Mouse (Mus musculus): ENCODE data around the gene Smad3. TPM values are rescaled to one million over a fixed set of nuclear protein-coding genes. Genes with fewer than 3 reads are reported as not detected.

The Smad3 gene
- polyA plus RNA-seq, 1 experiment from 2014 or later = 21.2 TPM

- H3K36me3 ChIP-seq (ENCODE audit: control insufficient read depth, insufficient read depth, low read length) = no peaks in the 10 kb centered on the region; the same call in 1 of the 2 replicates
- 73% methylated on average over 7 of the region's 7 CpGs for WGBS
- no peak overlapping the region for H3K9ac ChIP-seq (ENCODE audit: low read depth, low read length)
- H3K27ac ChIP-seq (ENCODE audit: low read depth, low read length) = no peak overlapping the region
- 0 out of 2 replicates have a peak overlapping the region, but pooled peaks have one; percentile 13 for H3K4me2 ChIP-seq (replicated peaks; ENCODE audit: low read depth, low read length)
- H3K4me3 ChIP-seq (ENCODE audit: low read length) = no peak overlapping the region
- no peak for ATAC-seq (ENCODE audit: low FRiP score, low TSS enrichment)
- H3K4me1 ChIP-seq (ENCODE audit: control insufficient read depth, insufficient read depth, low read length) = peaks cover 55% of the 10 kb centered on the region
- no peaks in the 10 kb centered on the region for H3K27me3 ChIP-seq (ENCODE audit: control insufficient read depth, insufficient read depth, low read length)
- H3K9me3 ChIP-seq (ENCODE audit: control insufficient read depth, low read length) = no peaks in the 10 kb centered on the region
Measured at GRCm38 (mm10) chr9:63703236-63703785, 54.5 kb downstream of the Smad3 start.

DNA sequence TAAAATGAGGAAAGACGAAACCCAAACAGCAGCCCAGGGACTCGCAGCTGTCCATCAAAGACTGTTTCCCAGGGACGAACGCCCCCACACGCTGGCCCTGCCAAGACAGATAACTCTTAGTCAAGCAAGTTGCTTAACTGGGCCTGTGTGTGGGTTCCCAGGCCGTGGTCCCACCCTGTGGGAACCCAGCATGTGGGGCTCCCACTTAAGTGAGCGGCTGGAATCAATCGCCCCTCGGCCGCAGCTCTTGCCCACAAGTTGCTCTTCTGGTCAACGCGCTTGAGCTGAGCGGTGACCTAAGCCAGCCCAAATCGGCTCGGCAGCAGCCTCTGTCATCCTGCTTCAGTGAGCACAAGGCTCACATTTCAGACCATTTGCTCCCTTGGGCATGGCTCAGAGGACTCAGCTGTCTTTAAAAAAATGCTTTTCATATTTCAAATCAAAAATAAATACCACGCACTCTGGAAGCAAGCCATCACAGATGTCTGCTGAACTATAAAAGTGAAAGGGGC is 55.2 kb downstream of the Smad3 start:
- H3K4me2 ChIP-seq (replicated peaks; ENCODE audit: low read depth, low read length) = peak overlapping the region; percentile 13; the same call in 1 of the 2 replicates
- H3K36me3 ChIP-seq (ENCODE audit: control insufficient read depth, insufficient read depth, low read length) = no peaks in the 10 kb centered on the region; the same call in 1 of the 2 replicates
- ATAC-seq (ENCODE audit: low FRiP score, low TSS enrichment) = peak; percentile 65; the same call in 1 of the 2 replicates
- no peaks in the 10 kb centered on the region for H3K27me3 ChIP-seq (ENCODE audit: control insufficient read depth, insufficient read depth, low read length)
- peak overlapping the region; percentile 53; the same call in 1 of the 2 replicates for H3K27ac ChIP-seq (ENCODE audit: low read depth, low read length)
- no peak overlapping the region for H3K4me3 ChIP-seq (ENCODE audit: low read length)
- peaks cover 63% of the 10 kb centered on the region for H3K4me1 ChIP-seq (ENCODE audit: control insufficient read depth, insufficient read depth, low read length)
- H3K9ac ChIP-seq (ENCODE audit: low read depth, low read length) = no peak overlapping the region
- H3K9me3 ChIP-seq (ENCODE audit: control insufficient read depth, low read length) = no peaks in the 10 kb centered on the region
- 9% methylated on average over 16 of the region's 16 CpGs for WGBS

DNA sequence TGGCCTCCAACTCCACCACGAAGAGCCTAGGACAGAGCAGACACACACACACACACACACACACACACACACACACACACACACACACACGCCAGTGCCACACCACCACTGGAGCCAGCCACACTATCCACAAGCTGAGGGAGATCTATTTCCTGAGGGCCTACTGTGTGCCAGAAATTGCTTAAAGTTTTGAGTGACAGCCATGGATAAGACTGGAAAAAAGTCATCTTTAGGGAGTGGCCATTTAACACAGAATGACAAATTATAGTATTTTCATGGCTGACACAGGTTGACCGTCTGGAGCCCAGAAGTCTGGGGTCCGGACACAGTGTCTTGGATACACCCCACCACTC is 55.9 kb downstream of the Smad3 start:
- Histone ChIP-seq H3K4me3 (ENCODE audit: low read length) (no peak overlapping the region), H3K4me2 (replicated peaks; ENCODE audit: low read depth, low read length) (no peak overlapping the region), H3K27me3 (ENCODE audit: control insufficient read depth, insufficient read depth, low read length) (no peaks in the 10 kb centered on the region), H3K9me3 (ENCODE audit: control insufficient read depth, low read length) (no peaks in the 10 kb centered on the region), H3K9ac (ENCODE audit: low read depth, low read length) (no peak overlapping the region), H3K27ac (ENCODE audit: low read depth, low read length) (no peak overlapping the region), H3K36me3 (ENCODE audit: control insufficient read depth, insufficient read depth, low read length) (no peaks in the 10 kb centered on the region; the same call in 1 of the 2 replicates), H3K4me1 (ENCODE audit: control insufficient read depth, insufficient read depth, low read length) (peaks cover 66% of the 10 kb centered on the region)
- no peak for ATAC-seq (ENCODE audit: low FRiP score, low TSS enrichment)
- 65% methylated on average over 4 of the region's 4 CpGs for WGBS

DNA sequence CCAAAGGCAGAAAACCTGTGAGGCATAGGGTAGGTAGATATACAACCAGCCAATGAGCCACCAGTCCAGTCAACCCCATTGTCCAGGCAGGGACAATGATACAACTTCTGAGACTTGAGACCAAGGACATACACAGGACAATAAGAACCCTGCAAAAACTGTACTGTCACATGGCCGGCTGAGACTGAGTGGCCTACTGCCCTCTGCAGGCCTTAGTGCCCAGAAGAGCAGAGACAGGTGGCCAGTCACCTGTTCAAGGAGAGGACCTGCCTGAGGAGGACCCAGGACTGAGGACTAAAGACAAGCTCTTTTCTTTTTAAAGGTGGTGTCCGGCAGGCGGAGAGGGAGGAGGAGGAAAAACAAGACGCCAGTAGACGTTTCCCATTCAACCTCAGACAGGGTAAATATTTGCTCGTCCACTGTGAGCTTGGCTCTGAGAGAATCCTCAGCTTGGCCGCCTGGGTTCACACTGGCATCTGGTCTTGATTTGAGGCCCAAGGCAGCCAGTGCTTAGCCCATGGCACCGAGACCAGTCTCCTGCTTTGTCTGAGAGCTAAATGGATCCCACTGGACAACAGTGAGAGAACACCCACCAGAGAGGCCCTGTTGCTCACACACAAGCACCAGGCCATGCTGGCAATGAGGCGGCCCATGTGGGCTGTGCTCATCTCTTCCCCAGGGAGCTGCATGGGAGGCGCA is 56.4 kb downstream of the Smad3 start:
- ATAC-seq (ENCODE audit: low FRiP score, low TSS enrichment) = no peak
- Histone ChIP-seq H3K9me3 (ENCODE audit: control insufficient read depth, low read length) (no peaks in the 10 kb centered on the region), H3K4me1 (ENCODE audit: control insufficient read depth, insufficient read depth, low read length) (peaks cover 67% of the 10 kb centered on the region), H3K36me3 (ENCODE audit: control insufficient read depth, insufficient read depth, low read length) (no peaks in the 10 kb centered on the region; the same call in 1 of the 2 replicates), H3K4me2 (replicated peaks; ENCODE audit: low read depth, low read length) (no peak overlapping the region), H3K27ac (ENCODE audit: low read depth, low read length) (no peak overlapping the region), H3K27me3 (ENCODE audit: control insufficient read depth, insufficient read depth, low read length) (no peaks in the 10 kb centered on the region), H3K9ac (ENCODE audit: low read depth, low read length) (no peak overlapping the region), H3K4me3 (ENCODE audit: low read length) (no peak overlapping the region)
- WGBS = 70% methylated on average over 10 of the region's 10 CpGs

DNA sequence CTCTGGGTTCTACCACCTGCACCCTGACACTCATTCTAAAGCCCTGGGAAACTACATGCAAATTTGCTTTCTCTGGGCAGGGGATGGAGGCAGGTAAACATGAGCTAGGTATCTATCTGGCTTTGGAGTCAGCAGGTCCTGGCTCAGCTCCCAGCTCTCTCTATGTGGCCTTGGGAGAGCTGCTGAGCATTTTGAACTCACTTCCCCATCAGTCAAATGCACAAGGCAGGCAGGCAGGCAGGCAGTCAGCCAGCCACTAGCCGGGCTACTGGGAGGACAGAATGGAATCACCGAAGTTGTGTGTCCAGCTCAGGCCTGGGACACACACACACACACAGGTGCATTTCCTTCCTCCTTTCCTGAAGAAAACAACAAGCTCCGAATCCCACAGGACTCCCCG is 58.6 kb downstream of the Smad3 start:
- H3K4me1 ChIP-seq (ENCODE audit: control insufficient read depth, insufficient read depth, low read length) = peaks cover 61% of the 10 kb centered on the region
- 57% methylated on average over 4 of the region's 4 CpGs for WGBS

GRCm38 (mm10) chr9:63698320-63699045 is 59.3 kb downstream of the Smad3 start:
- no peak overlapping the region for H3K4me3 ChIP-seq (ENCODE audit: low read length)
- H3K4me1 ChIP-seq (ENCODE audit: control insufficient read depth, insufficient read depth, low read length) = peaks cover 61% of the 10 kb centered on the region
- no peaks in the 10 kb centered on the region for H3K27me3 ChIP-seq (ENCODE audit: control insufficient read depth, insufficient read depth, low read length)
- H3K36me3 ChIP-seq (ENCODE audit: control insufficient read depth, insufficient read depth, low read length) = no peaks in the 10 kb centered on the region
- 44% methylated on average over 6 of the region's 7 CpGs for WGBS
- no peak for ATAC-seq (ENCODE audit: low FRiP score, low TSS enrichment)
- H3K9ac ChIP-seq (ENCODE audit: low read depth, low read length) = no peak overlapping the region
- H3K9me3 ChIP-seq (ENCODE audit: control insufficient read depth, low read length) = no peaks in the 10 kb centered on the region
- H3K27ac ChIP-seq (ENCODE audit: low read depth, low read length) = peak overlapping the region; percentile 5; the same call in 1 of the 2 replicates
- no peak overlapping the region for H3K4me2 ChIP-seq (replicated peaks; ENCODE audit: low read depth, low read length)

More for the DNA sequence above, 58.6 kb downstream of the Smad3 start:
- Histone ChIP-seq H3K27ac (ENCODE audit: low read depth, low read length) (peak overlapping the region; percentile 5; the same call in 1 of the 2 replicates), H3K4me2 (replicated peaks; ENCODE audit: low read depth, low read length) (no peak overlapping the region), H3K27me3 (ENCODE audit: control insufficient read depth, insufficient read depth, low read length) (no peaks in the 10 kb centered on the region), H3K9me3 (ENCODE audit: control insufficient read depth, low read length) (no peaks in the 10 kb centered on the region), H3K36me3 (ENCODE audit: control insufficient read depth, insufficient read depth, low read length) (no peaks in the 10 kb centered on the region; the same call in 1 of the 2 replicates), H3K9ac (ENCODE audit: low read depth, low read length) (no peak overlapping the region), H3K4me3 (ENCODE audit: low read length) (no peak overlapping the region)
- no peak for ATAC-seq (ENCODE audit: low FRiP score, low TSS enrichment)

GRCm38 (mm10) chr9:63697606-63698005 is 60.2 kb downstream of the Smad3 start:
- 55% methylated on average over 5 of the region's 5 CpGs for WGBS
- Histone ChIP-seq H3K36me3 (ENCODE audit: control insufficient read depth, insufficient read depth, low read length) (no peaks in the 10 kb centered on the region), H3K9me3 (ENCODE audit: control insufficient read depth, low read length) (no peaks in the 10 kb centered on the region), H3K9ac (ENCODE audit: low read depth, low read length) (no peak overlapping the region), H3K27ac (ENCODE audit: low read depth, low read length) (peak overlapping the region; percentile 39; the same call in 1 of the 2 replicates), H3K27me3 (ENCODE audit: control insufficient read depth, insufficient read depth, low read length) (no peaks in the 10 kb centered on the region), H3K4me3 (ENCODE audit: low read length) (no peak overlapping the region), H3K4me1 (ENCODE audit: control insufficient read depth, insufficient read depth, low read length) (peaks cover 52% of the 10 kb centered on the region), H3K4me2 (replicated peaks; ENCODE audit: low read depth, low read length) (no peak overlapping the region)
- no peak for ATAC-seq (ENCODE audit: low FRiP score, low TSS enrichment)

DNA sequence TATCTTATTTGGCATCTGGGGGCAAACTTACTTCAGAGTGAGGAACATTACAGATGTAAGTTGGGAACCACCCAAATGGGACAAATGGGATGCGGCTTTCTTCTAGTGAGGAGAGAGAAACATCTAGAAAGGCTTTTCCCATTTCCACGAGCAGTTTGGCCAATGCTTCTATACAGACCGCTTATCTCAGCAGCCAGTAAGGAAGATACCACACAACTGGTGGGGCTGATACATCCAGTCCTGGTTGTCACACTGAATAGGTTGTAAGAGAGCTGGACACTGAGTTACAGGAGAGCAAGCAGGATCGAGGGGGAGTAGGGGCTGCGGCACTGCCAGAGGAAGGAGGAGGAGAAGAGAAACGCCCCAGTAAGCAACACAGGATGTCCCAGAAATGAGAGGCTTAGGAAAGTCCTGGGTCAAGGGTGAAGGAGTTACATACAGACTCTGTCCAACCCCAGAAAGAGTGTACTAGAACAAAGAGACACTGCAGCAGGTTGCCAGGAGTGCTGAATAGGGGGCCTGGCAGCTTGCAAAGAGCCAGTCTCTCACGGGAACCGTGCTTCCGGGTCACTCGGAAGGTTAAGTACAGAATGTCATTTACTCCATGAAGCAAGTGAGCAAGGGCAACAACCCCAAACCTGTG is 61.2 kb downstream of the Smad3 start:
- Histone ChIP-seq H3K9ac (ENCODE audit: low read depth, low read length) (0 out of 2 replicates have a peak overlapping the region, but pooled peaks have one; percentile 2), H3K9me3 (ENCODE audit: control insufficient read depth, low read length) (no peaks in the 10 kb centered on the region), H3K27ac (ENCODE audit: low read depth, low read length) (peak overlapping the region; percentile 39), H3K4me2 (replicated peaks; ENCODE audit: low read depth, low read length) (no peak overlapping the region), H3K27me3 (ENCODE audit: control insufficient read depth, insufficient read depth, low read length) (no peaks in the 10 kb centered on the region), H3K4me1 (ENCODE audit: control insufficient read depth, insufficient read depth, low read length) (peaks cover 42% of the 10 kb centered on the region), H3K4me3 (ENCODE audit: low read length) (no peak overlapping the region), H3K36me3 (ENCODE audit: control insufficient read depth, insufficient read depth, low read length) (no peaks in the 10 kb centered on the region)
- ATAC-seq (ENCODE audit: low FRiP score, low TSS enrichment) = 0 out of 2 replicates have a peak, but pooled peaks have one; percentile 40
- 29% methylated on average over 10 of the region's 10 CpGs for WGBS

Measured in kidney, embryonic 14.5 days (tissue).